Mouse (Mus musculus): ENCODE results near the gene Gtf2a1. TPM values are rescaled to one million over a fixed set of nuclear protein-coding genes. Genes with fewer than 3 reads are reported as not detected.

Gtf2a1 gene
- polyA plus RNA-seq, 1 experiment from 2014 or later: 46.9 TPM

Other genes starting within 250 kb of the Gtf2a1 start
- 11.1 and 12.7 TPM in 2 replicates for gene Cep128, start 206.1 kb downstream of the Gtf2a1 start, polyA plus RNA-seq (2015; fragmentation: Nextera tagmentation; extraction: Ambion mirVana)
- 0.19 and 0.20 TPM in 2 replicates for gene Tshr, start 205.9 kb downstream of the Gtf2a1 start, polyA plus RNA-seq (2015; fragmentation: Nextera tagmentation; extraction: Ambion mirVana)
- 7.5 and 7.9 TPM in 2 replicates for gene Ston2, start 197.9 kb upstream of the Gtf2a1 start, polyA plus RNA-seq (2015; fragmentation: Nextera tagmentation; extraction: Ambion mirVana)